Mouse (Mus musculus): Measurements from ENCODE around the gene Nsmf. TPM values are rescaled to one million over a fixed set of nuclear protein-coding genes. Genes with fewer than 3 reads are reported as not detected.
A peak's percentile ranks its signal among the peaks of the same experiment; 100 is the strongest.

Gene Nsmf
- polyA plus RNA-seq, 1 experiment from 2014 or later = 51.1 TPM

GRCm38 (mm10) chr2:25111184-25111791 is 57.1 kb downstream of the Nsmf start:
- H3K4me2 ChIP-seq (replicated peaks; ENCODE audit: low read depth, low read length) = no peak overlapping the region
- no peaks in the 10 kb centered on the region for H3K27me3 ChIP-seq (ENCODE audit: control insufficient read depth, insufficient read depth, low read length)
- H3K27ac ChIP-seq (ENCODE audit: low read depth, low read length) = no peak overlapping the region
- H3K36me3 ChIP-seq (ENCODE audit: control insufficient read depth, insufficient read depth, low read length) = no peaks in the 10 kb centered on the region
- H3K9ac ChIP-seq (ENCODE audit: low read depth, low read length) = no peak overlapping the region
- no peak overlapping the region for H3K4me3 ChIP-seq (ENCODE audit: low read depth, low read length)
- peaks cover 3% of the 10 kb centered on the region for H3K4me1 ChIP-seq (replicated peaks; ENCODE audit: control insufficient read depth, insufficient read depth, low read length)
- no peaks in the 10 kb centered on the region for H3K9me3 ChIP-seq (ENCODE audit: control insufficient read depth, low read length)
- ATAC-seq (ENCODE audit: low FRiP score) (0 out of 2 replicates have a peak, but pooled peaks have one; percentile 56), DNase-seq (ENCODE audit: low spot score) (peak; percentile 11)
- WGBS = 57% methylated on average over 9 of the region's 9 CpGs

Other genes starting within 250 kb of the Nsmf start
- gene Ehmt1, start 134.7 kb upstream of the Nsmf start, polyA plus RNA-seq (2014; fragmentation: Nextera tagmentation; extraction: Ambion mirVana) = 98.0 and 113 TPM in 2 replicates
- gene Arrdc1, start 119.1 kb upstream of the Nsmf start, polyA plus RNA-seq (2014; fragmentation: Nextera tagmentation; extraction: Ambion mirVana) = 14.4 and 14.7 TPM in 2 replicates
- gene Zmynd19, start 104.6 kb upstream of the Nsmf start, polyA plus RNA-seq (2014; fragmentation: Nextera tagmentation; extraction: Ambion mirVana) = 16.8 and 30.6 TPM in 2 replicates
- 30.4 and 30.7 TPM in 2 replicates for gene Dph7, start 92.0 kb upstream of the Nsmf start, polyA plus RNA-seq (2014; fragmentation: Nextera tagmentation; extraction: Ambion mirVana)
- 165 and 167 TPM in 2 replicates for gene Mrpl41, start 79.3 kb upstream of the Nsmf start, polyA plus RNA-seq (2014; fragmentation: Nextera tagmentation; extraction: Ambion mirVana)
- gene Pnpla7, start 78.3 kb upstream of the Nsmf start, polyA plus RNA-seq (2014; fragmentation: Nextera tagmentation; extraction: Ambion mirVana) = 2.9 TPM in 2 replicates
- not detected in 2 replicates for gene Entpd8, start 25.9 kb downstream of the Nsmf start, polyA plus RNA-seq (2014; fragmentation: Nextera tagmentation; extraction: Ambion mirVana)
- gene Noxa1, start 40.8 kb downstream of the Nsmf start, polyA plus RNA-seq (2014; fragmentation: Nextera tagmentation; extraction: Ambion mirVana) = not detected in 2 replicates
- 44.6 and 60.5 TPM in 2 replicates for gene Nrarp, start 126.4 kb downstream of the Nsmf start, polyA plus RNA-seq (2014; fragmentation: Nextera tagmentation; extraction: Ambion mirVana)
- gene Tor4a, start 142.5 kb downstream of the Nsmf start, polyA plus RNA-seq (2014; fragmentation: Nextera tagmentation; extraction: Ambion mirVana) = 0.94 and 2.4 TPM in 2 replicates
- 89.6 and 93.7 TPM in 2 replicates for gene Nelfb, start 157.1 kb downstream of the Nsmf start, polyA plus RNA-seq (2014; fragmentation: Nextera tagmentation; extraction: Ambion mirVana)
- gene Stpg3, start 160.3 kb downstream of the Nsmf start, polyA plus RNA-seq (2014; fragmentation: Nextera tagmentation; extraction: Ambion mirVana) = not detected in 2 replicates
- gene Fam166a, start 164.4 kb downstream of the Nsmf start, polyA plus RNA-seq (2014; fragmentation: Nextera tagmentation; extraction: Ambion mirVana) = not detected in 2 replicates
- gene Tubb4b, start 170.3 kb downstream of the Nsmf start, polyA plus RNA-seq (2014; fragmentation: Nextera tagmentation; extraction: Ambion mirVana) = 519 and 526 TPM in 2 replicates
- not detected in 2 replicates for gene Slc34a3, start 180.0 kb downstream of the Nsmf start, polyA plus RNA-seq (2014; fragmentation: Nextera tagmentation; extraction: Ambion mirVana)
- gene Rnf224, start 182.4 kb downstream of the Nsmf start, polyA plus RNA-seq (2014; fragmentation: Nextera tagmentation; extraction: Ambion mirVana) = not detected in 2 replicates
- 21.7 and 23.9 TPM in 2 replicates for gene Rnf208, start 187.9 kb downstream of the Nsmf start, polyA plus RNA-seq (2014; fragmentation: Nextera tagmentation; extraction: Ambion mirVana)
- gene Cysrt1, start 188.1 kb downstream of the Nsmf start, polyA plus RNA-seq (2014; fragmentation: Nextera tagmentation; extraction: Ambion mirVana) = not detected in 2 replicates
- gene AL732309.1, start 192.5 kb downstream of the Nsmf start, polyA plus RNA-seq (2014; fragmentation: Nextera tagmentation; extraction: Ambion mirVana) = 4.3 and 4.9 TPM in 2 replicates
- 12.2 and 14.6 TPM in 2 replicates for gene Tmem203, start 201.1 kb downstream of the Nsmf start, polyA plus RNA-seq (2014; fragmentation: Nextera tagmentation; extraction: Ambion mirVana)
- gene Tprn, start 208.3 kb downstream of the Nsmf start, polyA plus RNA-seq (2014; fragmentation: Nextera tagmentation; extraction: Ambion mirVana) = 4.0 and 4.5 TPM in 2 replicates
- gene Ssna1, start 218.1 kb downstream of the Nsmf start, polyA plus RNA-seq (2014; fragmentation: Nextera tagmentation; extraction: Ambion mirVana) = 244 and 248 TPM in 2 replicates
- 107 and 110 TPM in 2 replicates for gene Anapc2, start 218.1 kb downstream of the Nsmf start, polyA plus RNA-seq (2014; fragmentation: Nextera tagmentation; extraction: Ambion mirVana)
- not detected in 2 replicates for gene Tmem210, start 233.8 kb downstream of the Nsmf start, polyA plus RNA-seq (2014; fragmentation: Nextera tagmentation; extraction: Ambion mirVana)
- not detected in 2 replicates for gene Lrrc26, start 235.6 kb downstream of the Nsmf start, polyA plus RNA-seq (2014; fragmentation: Nextera tagmentation; extraction: Ambion mirVana)

Data from hindbrain, embryonic 11.5 days (tissue).